Mouse (Mus musculus) embryonic facial prominence, embryonic 10.5 days (tissue): Measurements from ENCODE around the gene Lrrc27. TPM values are rescaled to one million over a fixed set of nuclear protein-coding genes. Genes with fewer than 3 reads are reported as not detected.

Experiments used
- DNase-seq: peaks from one replicate; pipeline ENCODE4 v3.0.0-alpha.2; 2017; ENCODE audit warnings: low spot score
- H3K27ac ChIP-seq: fragments of 300-500 bp; sonication (generic); replicated peaks from 2 replicates; pipeline ENCODE4 v1.5.1; 2016; ENCODE audit warnings: mild to moderate bottlenecking
- H3K27me3 ChIP-seq: fragments of 300-500 bp; sonication (generic); replicated peaks from 2 replicates; pipeline ENCODE4 v1.6.1; 2016; ENCODE audit warnings: low read depth, mild to moderate bottlenecking; ENCODE audit not compliant: poor library complexity, severe bottlenecking
- H3K36me3 ChIP-seq: fragments of 300-500 bp; sonication (generic); replicated peaks from 2 replicates; pipeline ENCODE4 v1.6.1; 2016; ENCODE audit warnings: mild to moderate bottlenecking, moderate library complexity
- H3K4me1 ChIP-seq: fragments of 300-500 bp; sonication (generic); 2 replicates; pipeline ENCODE4 v1.6.1; 2016
- H3K4me3 ChIP-seq: fragments of 300-500 bp; sonication (generic); 2 replicates; pipeline ENCODE4 v1.5.1; 2016; ENCODE audit warnings: mild to moderate bottlenecking, moderate library complexity
- H3K9me3 ChIP-seq: fragments of 300-500 bp; sonication (generic); 2 replicates; pipeline ENCODE4 v1.6.1; 2016; ENCODE audit warnings: mild to moderate bottlenecking
- WGBS: fragments of 180-500 bp; shearing (Covaris S2); methylation state at CpG from one replicate; pipeline ENCODE4 v1.1.7; 2016; 5-methylcytosine and 5-hydroxymethylcytosine counted together
- polyA plus RNA-seq: library from polyadenylated mRNA; unstranded; fragments of >200 nt; fragmentation: Nextera tagmentation; extraction: Ambion mirVana; gene quantifications from 2 replicates; pipeline ENCODE4 v1.2.1, GENCODE M21; 2016

Lrrc27 gene
- polyA plus RNA-seq, 1 experiment from 2014 or later = 4.6 TPM

DNA sequence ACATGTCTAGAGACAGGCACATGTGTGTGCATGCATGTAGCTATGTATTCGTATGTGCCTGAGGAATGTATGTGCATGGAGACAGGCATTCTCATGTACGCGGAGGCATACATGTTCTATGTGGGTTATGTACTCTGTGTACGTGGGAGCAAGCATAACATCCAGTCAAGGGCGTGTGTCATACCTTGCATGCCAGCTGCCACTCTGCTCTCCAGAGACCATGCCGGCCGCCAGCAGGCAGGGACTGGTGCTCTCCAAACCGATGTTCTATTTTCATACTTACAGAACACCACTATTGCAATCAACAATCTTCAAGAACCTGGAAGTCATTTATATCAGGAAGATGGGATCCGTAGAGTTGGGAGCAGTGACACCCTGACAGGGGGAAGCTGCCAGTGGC lies 3.7 kb downstream of the Lrrc27 start:
- peaks cover 39% of the 10 kb centered on the region for H3K4me1 ChIP-seq
- H3K4me3 ChIP-seq = no peak overlapping the region
- no peaks in the 10 kb centered on the region for H3K9me3 ChIP-seq
- no peaks in the 10 kb centered on the region for H3K36me3 ChIP-seq
- WGBS = 94% methylated on average over 9 of the region's 9 CpGs
- DNase-seq = no peak
- H3K27me3 ChIP-seq = no peaks in the 10 kb centered on the region
- no peak overlapping the region for H3K27ac ChIP-seq

DNA sequence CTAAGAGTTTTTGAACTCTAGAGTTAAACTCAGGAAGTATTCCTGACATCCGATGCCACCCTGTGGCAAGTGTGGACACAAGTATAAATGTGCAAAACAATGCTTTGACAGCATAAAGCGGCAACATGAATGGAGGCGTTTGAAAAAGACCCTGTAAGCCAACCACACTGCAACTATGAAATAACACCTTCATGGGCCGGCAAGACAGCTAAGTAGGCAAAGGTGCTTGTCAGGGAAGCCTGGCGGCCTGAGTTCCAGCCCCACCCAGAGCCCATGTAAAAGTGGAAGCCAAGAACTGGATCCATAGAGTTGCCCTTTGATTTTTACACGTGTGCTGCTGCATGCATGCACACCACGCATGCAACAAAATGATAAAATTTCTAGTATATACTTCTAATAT lies 4.3 kb downstream of the Lrrc27 start:
- Histone ChIP-seq H3K9me3 (no peaks in the 10 kb centered on the region), H3K36me3 (no peaks in the 10 kb centered on the region), H3K4me1 (peaks cover 35% of the 10 kb centered on the region), H3K4me3 (no peak overlapping the region), H3K27me3 (no peaks in the 10 kb centered on the region), H3K27ac (no peak overlapping the region)
- no peak for DNase-seq
- 85% methylated on average over 7 of the region's 7 CpGs for WGBS

DNA sequence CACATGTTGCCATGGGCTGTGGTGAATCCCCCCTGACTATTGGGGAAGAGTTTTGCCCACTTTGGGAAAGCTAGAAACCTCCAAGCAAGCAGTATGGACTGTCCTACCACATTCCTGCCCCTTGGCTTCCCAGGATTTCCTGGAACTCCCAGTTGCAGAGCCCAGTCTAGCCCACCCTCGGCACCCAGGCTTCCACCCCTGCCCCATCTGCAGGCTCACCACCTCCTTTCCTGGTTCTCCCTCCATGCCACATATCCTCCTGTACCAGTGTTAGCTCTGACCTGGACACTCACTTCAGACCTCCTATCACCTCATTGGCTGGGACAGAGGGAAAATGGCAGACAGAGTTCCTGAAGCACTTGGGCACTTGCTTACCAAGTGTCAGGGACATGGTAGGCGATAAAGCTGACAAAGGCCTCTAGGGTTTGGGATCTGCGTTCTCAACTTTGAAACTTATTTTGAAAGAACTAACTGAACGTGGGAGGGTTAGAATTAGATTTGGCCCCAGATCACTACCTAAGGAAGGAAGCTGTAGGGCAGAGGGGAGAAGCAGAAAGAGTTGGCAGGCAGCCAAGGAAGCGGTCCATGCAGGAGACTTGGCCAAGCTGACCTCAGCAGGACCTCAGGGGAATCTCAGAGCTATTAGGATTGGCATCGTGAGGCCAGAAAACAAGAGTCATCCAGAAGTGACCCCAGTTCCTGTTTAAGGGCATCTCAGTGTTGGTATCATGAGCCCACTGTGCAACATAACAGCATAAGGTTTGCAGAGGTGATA lies 6.0 kb downstream of the Lrrc27 start:
- WGBS = 79% methylated on average over 6 of the region's 6 CpGs
- Histone ChIP-seq H3K9me3 (no peaks in the 10 kb centered on the region), H3K27ac (no peak overlapping the region), H3K27me3 (no peaks in the 10 kb centered on the region), H3K4me3 (no peak overlapping the region), H3K36me3 (no peaks in the 10 kb centered on the region), H3K4me1 (peaks cover 22% of the 10 kb centered on the region)
- no peak for DNase-seq

- WGBS = 86% methylated on average over 5 of the region's 5 CpGs
- H3K36me3 ChIP-seq = no peaks in the 10 kb centered on the region
- H3K27ac ChIP-seq = no peak overlapping the region
- H3K9me3 ChIP-seq = no peaks in the 10 kb centered on the region
- H3K4me1 ChIP-seq = peaks cover 24% of the 10 kb centered on the region
- H3K27me3 ChIP-seq = no peaks in the 10 kb centered on the region
- H3K4me3 ChIP-seq = no peak overlapping the region
- no peak for DNase-seq
Measured at GRCm38 (mm10) chr7:139219486-139219885, 6.7 kb downstream of the Lrrc27 start.

DNA sequence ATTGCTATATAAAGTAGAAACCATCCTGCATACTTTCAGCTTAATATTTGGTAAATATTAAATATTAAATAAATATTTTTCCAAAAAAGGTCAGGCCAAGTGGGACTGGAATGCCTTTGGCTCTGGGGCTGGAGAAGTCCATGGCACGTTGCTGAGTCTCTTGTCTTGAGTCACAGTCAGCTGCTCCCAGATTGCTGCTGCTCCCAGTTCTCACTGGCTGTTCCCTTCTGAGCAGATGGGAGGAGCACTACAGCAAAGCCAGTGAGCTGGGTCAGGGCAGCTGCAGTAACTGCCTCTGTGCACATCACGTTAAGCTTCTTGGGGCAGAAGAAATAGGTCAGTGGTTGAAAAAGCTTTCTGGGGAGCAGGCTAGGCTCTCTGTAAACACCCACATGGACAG lies 7.5 kb downstream of the Lrrc27 start:
- Histone ChIP-seq H3K36me3 (no peaks in the 10 kb centered on the region), H3K9me3 (no peaks in the 10 kb centered on the region), H3K4me1 (peaks cover 30% of the 10 kb centered on the region), H3K4me3 (no peak overlapping the region), H3K27me3 (no peaks in the 10 kb centered on the region), H3K27ac (no peak overlapping the region)
- no peak for DNase-seq
- 55% methylated on average over 2 of the region's 2 CpGs for WGBS

- Histone ChIP-seq H3K9me3 (no peaks in the 10 kb centered on the region), H3K4me1 (peaks cover 30% of the 10 kb centered on the region), H3K27me3 (no peaks in the 10 kb centered on the region), H3K36me3 (no peaks in the 10 kb centered on the region), H3K4me3 (no peak overlapping the region), H3K27ac (no peak overlapping the region)
- no peak for DNase-seq
- 85% methylated on average over 5 of the region's 5 CpGs for WGBS
Measured at GRCm38 (mm10) chr7:139221072-139221471, 8.3 kb downstream of the Lrrc27 start.

DNA sequence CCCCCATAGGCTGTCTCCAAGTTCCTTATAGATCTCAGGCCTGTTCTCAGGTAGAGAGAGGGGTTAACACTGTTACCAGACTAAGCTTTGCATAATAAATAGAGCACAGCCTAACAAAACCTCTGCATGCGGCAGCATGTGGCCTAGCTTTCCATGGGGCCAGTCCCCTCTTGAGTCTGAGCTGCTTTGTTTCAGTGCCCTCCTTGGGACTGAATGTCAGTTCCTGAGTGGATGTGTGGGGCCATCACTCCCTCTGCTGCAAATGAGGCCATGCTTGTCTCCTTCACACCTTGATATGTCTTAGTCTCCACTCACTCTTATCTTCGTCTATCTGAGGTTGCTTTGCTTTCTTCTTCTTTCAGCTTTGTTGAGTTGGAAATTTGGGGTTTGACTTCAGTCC lies 9.1 kb downstream of the Lrrc27 start:
- Histone ChIP-seq H3K27me3 (no peaks in the 10 kb centered on the region), H3K36me3 (no peaks in the 10 kb centered on the region), H3K4me1 (peaks cover 30% of the 10 kb centered on the region), H3K27ac (no peak overlapping the region), H3K4me3 (no peak overlapping the region), H3K9me3 (no peaks in the 10 kb centered on the region)
- WGBS = 71% methylated on average over 2 of the region's 2 CpGs
- no peak for DNase-seq

GRCm38 (mm10) chr7:139222341-139222740 lies 9.6 kb downstream of the Lrrc27 start:
- DNase-seq = no peak
- H3K4me3 ChIP-seq = no peak overlapping the region
- no peaks in the 10 kb centered on the region for H3K9me3 ChIP-seq
- H3K36me3 ChIP-seq = no peaks in the 10 kb centered on the region
- no peaks in the 10 kb centered on the region for H3K27me3 ChIP-seq
- H3K27ac ChIP-seq = no peak overlapping the region
- peaks cover 30% of the 10 kb centered on the region for H3K4me1 ChIP-seq
- 73% methylated on average over 4 of the region's 4 CpGs for WGBS

- Histone ChIP-seq H3K27me3 (no peaks in the 10 kb centered on the region), H3K36me3 (no peaks in the 10 kb centered on the region), H3K4me3 (no peak overlapping the region), H3K4me1 (peaks cover 16% of the 10 kb centered on the region), H3K27ac (0 out of 2 replicates have a peak overlapping the region, but pooled peaks have one; percentile 35), H3K9me3 (no peaks in the 10 kb centered on the region)
- DNase-seq = no peak
- WGBS = 92% methylated on average over 1 of the region's 1 CpGs
Measured at GRCm38 (mm10) chr7:139224070-139224469, 11.3 kb downstream of the Lrrc27 start.

DNA sequence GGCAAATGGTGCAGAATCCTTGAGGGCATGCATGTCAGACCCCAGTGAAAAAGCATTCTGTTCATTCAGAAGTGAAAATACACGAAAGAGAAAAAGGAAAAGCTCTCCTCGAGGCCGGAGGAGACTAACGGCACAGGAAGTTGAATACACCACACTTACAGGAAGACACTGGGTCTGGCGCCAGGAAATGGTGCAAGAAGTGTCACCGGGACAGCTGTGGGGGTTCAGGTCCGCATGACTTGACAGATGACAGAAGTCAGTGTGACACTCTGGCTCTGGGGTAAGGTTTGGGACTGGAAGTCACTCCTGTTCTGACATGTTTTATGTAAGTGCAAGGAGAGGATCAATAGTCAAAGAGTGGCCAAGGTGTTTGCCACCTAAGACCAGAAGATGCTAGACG lies 11.9 kb downstream of the Lrrc27 start:
- 69% methylated on average over 8 of the region's 8 CpGs for WGBS
- Histone ChIP-seq H3K27me3 (no peaks in the 10 kb centered on the region), H3K4me3 (no peak overlapping the region), H3K27ac (no peak overlapping the region), H3K9me3 (no peaks in the 10 kb centered on the region), H3K4me1 (peaks cover 10% of the 10 kb centered on the region; the same call in 1 of the 2 replicates), H3K36me3 (no peaks in the 10 kb centered on the region)
- no peak for DNase-seq

DNA sequence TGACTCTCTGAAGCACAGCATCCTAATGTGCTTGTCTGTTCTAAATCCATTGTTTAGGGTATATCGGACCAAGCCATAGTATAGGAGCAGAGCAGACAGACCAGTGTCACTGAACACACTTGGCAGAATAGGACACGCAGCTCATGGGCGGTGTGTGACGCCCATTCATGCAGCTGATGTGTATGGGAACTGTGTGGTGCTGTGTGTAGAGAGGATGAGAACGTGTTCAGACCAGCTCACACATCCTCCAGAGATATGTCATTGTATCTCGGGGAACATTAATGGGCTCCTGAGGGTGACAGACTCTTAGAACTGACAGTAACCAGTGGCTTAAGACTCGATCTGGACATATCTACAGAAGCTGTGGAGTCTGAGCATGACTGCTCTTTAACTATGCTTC lies 13.6 kb downstream of the Lrrc27 start:
- Histone ChIP-seq H3K27ac (no peak overlapping the region), H3K9me3 (no peaks in the 10 kb centered on the region), H3K4me1 (peaks cover 10% of the 10 kb centered on the region; the same call in 1 of the 2 replicates), H3K27me3 (no peaks in the 10 kb centered on the region), H3K36me3 (no peaks in the 10 kb centered on the region), H3K4me3 (no peak overlapping the region)
- WGBS = 87% methylated on average over 7 of the region's 7 CpGs
- no peak for DNase-seq

- Histone ChIP-seq H3K4me3 (no peak overlapping the region), H3K9me3 (no peaks in the 10 kb centered on the region), H3K27me3 (no peaks in the 10 kb centered on the region), H3K4me1 (peaks cover 12% of the 10 kb centered on the region), H3K27ac (0 out of 2 replicates have a peak overlapping the region, but pooled peaks have one; percentile 30), H3K36me3 (no peaks in the 10 kb centered on the region)
- no peak for DNase-seq
- 84% methylated on average over 6 of the region's 6 CpGs for WGBS
Measured at GRCm38 (mm10) chr7:139228447-139229171, 15.8 kb downstream of the Lrrc27 start.

- no peak overlapping the region for H3K4me3 ChIP-seq
- WGBS = 80% methylated on average over 5 of the region's 5 CpGs
- H3K27ac ChIP-seq = no peak overlapping the region
- no peaks in the 10 kb centered on the region for H3K36me3 ChIP-seq
- no peak for DNase-seq
- H3K4me1 ChIP-seq = peaks cover 17% of the 10 kb centered on the region
- H3K9me3 ChIP-seq = no peaks in the 10 kb centered on the region
- H3K27me3 ChIP-seq = 0 out of 2 replicates have a peak, but pooled peaks cover 2% of the 10 kb centered on the region
Measured at GRCm38 (mm10) chr7:139229837-139230236, 17.0 kb downstream of the Lrrc27 start.
